Mouse (Mus musculus): ENCODE measurements around the gene Pbx2.

Gene Pbx2

GRCm38 (mm10) chr17:34630761-34631301, 39.8 kb downstream of the Pbx2 start:
- DNase-seq: peak; percentile 74

- peak; percentile 80 for DNase-seq
These were observed 40.6 kb downstream of the Pbx2 start for GRCm38 (mm10) chr17:34631647-34632046.

GRCm38 (mm10) chr17:34632261-34632691, 41.2 kb downstream of the Pbx2 start:
- DNase-seq: peak; percentile 92

- peak; percentile 27 for DNase-seq
These were observed 44.6 kb downstream of the Pbx2 start for GRCm38 (mm10) chr17:34635671-34636070.

- DNase-seq: peak; percentile 43
These were observed 46.4 kb downstream of the Pbx2 start for GRCm38 (mm10) chr17:34637459-34637858.

GRCm38 (mm10) chr17:34639461-34640255, 48.6 kb downstream of the Pbx2 start:
- DNase-seq: peak; percentile 60

- DNase-seq: peak; percentile 94
These were observed 49.9 kb downstream of the Pbx2 start for GRCm38 (mm10) chr17:34640778-34641601.

- peak; percentile 31 for DNase-seq
These were observed 50.9 kb downstream of the Pbx2 start for GRCm38 (mm10) chr17:34641945-34642344.

GRCm38 (mm10) chr17:34643379-34643778, 52.3 kb downstream of the Pbx2 start:
- peak; percentile 38 for DNase-seq

- peak; percentile 83 for DNase-seq
These were observed 52.9 kb downstream of the Pbx2 start for GRCm38 (mm10) chr17:34643944-34644343.

- peak; percentile 96 for DNase-seq
These were observed 53.5 kb downstream of the Pbx2 start, which contains the start of gene Fkbpl for GRCm38 (mm10) chr17:34644608-34645007. Fkbpl (plus strand) TSS chr17:34644764.

- peak; percentile 48 for DNase-seq
These were observed 54.3 kb downstream of the Pbx2 start for GRCm38 (mm10) chr17:34645256-34645829.

GRCm38 (mm10) chr17:34645831-34646511, 54.9 kb downstream of the Pbx2 start:
- DNase-seq: peak; percentile 75

Data from cerebellum, adult 11-12 months (tissue).